Mouse (Mus musculus) ES-E14 (cell line): ENCODE data around the gene Patz1. TPM values are rescaled to one million over a fixed set of nuclear protein-coding genes. Genes with fewer than 3 reads are reported as not detected.

Source experiments
- DNase-seq: peaks from one replicate; pipeline ENCODE4 v3.0.0-alpha.2; 2013; ENCODE audit warnings: low read depth, low spot score
- H3K27ac ChIP-seq: 2 replicates; pipeline ENCODE4 v1.5.1; 2012; ENCODE audit warnings: low read depth, mild to moderate bottlenecking, low read length, moderate library complexity, mixed read lengths; ENCODE audit not compliant: poor library complexity, insufficient read depth, severe bottlenecking
- H3K36me3 ChIP-seq: 2 replicates; pipeline ENCODE4 v1.6.1; 2012; ENCODE audit warnings: mild to moderate bottlenecking, low read length, moderate library complexity, mixed read lengths; ENCODE audit not compliant: control insufficient read depth, poor library complexity, insufficient read depth, severe bottlenecking
- H3K4me1 ChIP-seq, 2 experiments: fragments of 150-350 bp in 1 of 2; sonication (generic) in 1 of 2; 2 replicates each; pipeline ENCODE4 v1.6.1; 2012; ENCODE audit warnings: low read length in 2 of 2, mild to moderate bottlenecking in 1 of 2, mixed read lengths in 1 of 2; ENCODE audit not compliant: control insufficient read depth in 2 of 2, insufficient read depth in 2 of 2, poor library complexity in 1 of 2
- H3K4me3 ChIP-seq, 2 experiments: fragments of 150-350 bp in 1 of 2; sonication (generic) in 1 of 2; 2 replicates each; pipeline ENCODE4 v1.5.1; 2012; ENCODE audit warnings: low read length in 2 of 2, low read depth in 1 of 2, mild to moderate bottlenecking in 1 of 2, mixed read lengths in 1 of 2; ENCODE audit not compliant: insufficient read depth in 1 of 2, poor library complexity in 1 of 2, severe bottlenecking in 1 of 2
- H3K9ac ChIP-seq: 2 replicates; pipeline ENCODE4 v1.6.1; 2012; ENCODE audit warnings: low read depth, mild to moderate bottlenecking, low read length, mixed read lengths; ENCODE audit not compliant: poor library complexity, insufficient read depth, severe bottlenecking
- H3K9me3 ChIP-seq: fragments of 150-350 bp; sonication (generic); 2 replicates; pipeline ENCODE4 v1.6.1; 2012; ENCODE audit warnings: low read depth, mild to moderate bottlenecking, low read length; ENCODE audit not compliant: control insufficient read depth, insufficient read depth
- CHD2 ChIP-seq: IDR thresholded peaks from 2 replicates; pipeline ENCODE4 v1.6.1; 2014; ENCODE audit warnings: mild to moderate bottlenecking, low read depth, low read length, inconsistent platforms
- HCFC1 ChIP-seq: IDR thresholded peaks from 2 replicates; pipeline ENCODE4 v1.6.1; 2012; ENCODE audit warnings: low read length, inconsistent platforms, borderline replicate concordance; ENCODE audit not compliant: insufficient read depth
- MAFK ChIP-seq: IDR thresholded peaks from 2 replicates; pipeline ENCODE4 v1.6.1; 2014; ENCODE audit warnings: mild to moderate bottlenecking, low read depth, low read length, inconsistent platforms; ENCODE audit not compliant: insufficient read depth
- ZC3H11A ChIP-seq: IDR thresholded peaks from 2 replicates; pipeline ENCODE4 v1.6.1; 2012; ENCODE audit warnings: low read depth, mild to moderate bottlenecking, inconsistent platforms, low read length, borderline replicate concordance
- ZNF384 ChIP-seq: IDR thresholded peaks from 2 replicates; pipeline ENCODE4 v1.6.1; 2012; ENCODE audit warnings: low read depth, low read length, inconsistent platforms
- in situ Hi-C, 2 experiments: fragments of 600-800 bp; cut with MboI; formaldehyde crosslinking; loops; one replicate each; pipeline ENCODE4 v1.15.1; 2025; ENCODE audit warnings: low sequenced_read_pairs in 2 of 2, inconsistent platforms in 1 of 2; ENCODE audit not compliant: unreplicated experiment in 2 of 2
- total RNA-seq: library from RNA; depleted of rRNA; stranded (reverse); fragments of 300-350 nt; gene quantifications from 2 replicates; pipeline ENCODE4 v1.2.3, GENCODE M21; 2012

Gene Patz1
- total RNA-seq, 1 experiment = 61.8 TPM

- Histone ChIP-seq H3K9ac (no peak overlapping the region), H3K4me1 (no peaks in the 10 kb centered on the region), H3K27ac (no peak overlapping the region), H3K4me3 (no peak overlapping the region), H3K36me3 (no peaks in the 10 kb centered on the region), H3K9me3 (no peaks in the 10 kb centered on the region; the same call in 1 of the 2 replicates)
- in situ Hi-C loops = no loop called here
- TF ChIP-seq HCFC1 (no peak), ZNF384 (no peak), MAFK (no peak), CHD2 (no peak), ZC3H11A (no peak)
- DNase-seq = no peak
Measured at GRCm38 (mm10) chr11:3278351-3278750, 10.3 kb upstream of the Patz1 start.

GRCm38 (mm10) chr11:3279729-3280128, 8.9 kb upstream of the Patz1 start:
- H3K4me3 ChIP-seq = no peak overlapping the region
- DNase-seq = no peak
- in situ Hi-C loops = no loop called here
- H3K4me1 ChIP-seq = no peaks in the 10 kb centered on the region
- H3K36me3 ChIP-seq = no peaks in the 10 kb centered on the region
- no peak overlapping the region for H3K9ac ChIP-seq
- no peaks in the 10 kb centered on the region; the same call in 1 of the 2 replicates for H3K9me3 ChIP-seq
- H3K27ac ChIP-seq = no peak overlapping the region
- TF ChIP-seq ZNF384 (no peak), CHD2 (no peak), ZC3H11A (no peak), MAFK (no peak), HCFC1 (no peak)

- no peak for DNase-seq
- Histone ChIP-seq H3K9ac (no peak overlapping the region), H3K27ac (no peak overlapping the region), H3K4me1 (peaks cover 2% of the 10 kb centered on the region in 2 experiments; a peak in 1 of 4 replicates), H3K9me3 (no peaks in the 10 kb centered on the region; the same call in 1 of the 2 replicates), H3K4me3 (no peak overlapping the region), H3K36me3 (no peaks in the 10 kb centered on the region)
- TF ChIP-seq HCFC1 (no peak), MAFK (no peak), ZNF384 (no peak), ZC3H11A (no peak), CHD2 (no peak)
- in situ Hi-C loops = no loop called here
Measured at GRCm38 (mm10) chr11:3282887-3283286, 5.8 kb upstream of the Patz1 start.

- Histone ChIP-seq H3K4me1 (peaks cover 2 to 3% of the 10 kb centered on the region in 2 experiments; a peak in 2 of 4 replicates), H3K9me3 (no peaks in the 10 kb centered on the region; the same call in 1 of the 2 replicates), H3K9ac (no peak overlapping the region), H3K4me3 (no peak overlapping the region), H3K36me3 (no peaks in the 10 kb centered on the region), H3K27ac (no peak overlapping the region)
- TF ChIP-seq ZNF384 (no peak), CHD2 (no peak), MAFK (no peak), ZC3H11A (no peak), HCFC1 (no peak)
- DNase-seq = no peak
- in situ Hi-C loops = no loop called here
Measured at GRCm38 (mm10) chr11:3283645-3284044, 5.0 kb upstream of the Patz1 start.

- Histone ChIP-seq H3K9ac (no peak overlapping the region), H3K9me3 (no peaks in the 10 kb centered on the region; the same call in 1 of the 2 replicates), H3K36me3 (peaks cover 3% of the 10 kb centered on the region; the same call in 1 of the 2 replicates), H3K4me3 (no peak overlapping the region), H3K27ac (no peak overlapping the region), H3K4me1 (peaks cover 2 to 3% of the 10 kb centered on the region in 2 experiments; a peak in 2 of 4 replicates)
- no peak for DNase-seq
- in situ Hi-C loops = no loop called here
- TF ChIP-seq ZNF384 (no peak), HCFC1 (no peak), ZC3H11A (no peak), MAFK (no peak), CHD2 (no peak)
Measured at GRCm38 (mm10) chr11:3285940-3286339, 2.7 kb upstream of the Patz1 start.
